Mouse (Mus musculus): ENCODE data around the gene Eapp. TPM values are rescaled to one million over a fixed set of nuclear protein-coding genes. Genes with fewer than 3 reads are reported as not detected.

Gene Eapp
- total and polyA plus RNA-seq, 2 experiments from 2014 or later: 24.3 to 104 TPM

DNA sequence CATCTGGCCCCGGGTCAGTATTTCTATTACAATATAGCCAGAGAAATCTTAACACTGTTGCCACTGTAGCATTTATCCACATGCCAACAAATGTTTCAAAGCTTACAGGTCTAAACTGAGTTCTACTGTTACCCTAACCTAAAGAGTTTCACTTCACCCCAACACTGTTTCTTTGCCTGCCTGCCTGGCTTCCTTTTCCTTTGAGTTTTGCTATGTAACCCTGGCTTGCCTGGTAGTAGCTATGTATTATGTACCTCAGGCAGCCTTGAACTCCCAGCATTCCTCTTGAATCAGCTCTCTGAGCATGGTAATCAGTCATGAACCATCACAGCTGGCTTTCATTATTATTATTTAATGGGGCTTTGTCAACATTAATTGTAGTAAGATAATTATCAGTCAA lies 41.0 kb downstream of the Eapp start:
- ATAC-seq (ENCODE audit: low FRiP score) (no peak), DNase-seq (ENCODE audit: low spot score) (no peak)
- no peak for TF ChIP-seq CTCF (IDR thresholded peaks at IDR 0.05)
- Histone ChIP-seq H3K36me3 (ENCODE audit: insufficient read depth, low read length) (no peaks in the 10 kb centered on the region), H3K27me3 (ENCODE audit: insufficient read depth, low read length) (no peaks in the 10 kb centered on the region), H3K4me2 (ENCODE audit: low read depth, low read length, poor library complexity, severe bottlenecking) (peak overlapping the region; percentile 73), H3K4me3 (ENCODE audit: low read depth, low read length) (peak overlapping the region; percentile 60), H3K4me1 (ENCODE audit: insufficient read depth, low read length) (peaks cover 6% of the 10 kb centered on the region; the same call in 1 of the 2 replicates), H3K9me3 (ENCODE audit: low read length) (no peaks in the 10 kb centered on the region), H3K27ac (ENCODE audit: low read depth, low read length) (no peak overlapping the region), H3K9ac (replicated peaks; ENCODE audit: low read length, poor library complexity, severe bottlenecking) (no peak overlapping the region)
- whole genome bisulfite sequencing: 80% methylated on average over 1 of the region's 1 CpGs

DNA sequence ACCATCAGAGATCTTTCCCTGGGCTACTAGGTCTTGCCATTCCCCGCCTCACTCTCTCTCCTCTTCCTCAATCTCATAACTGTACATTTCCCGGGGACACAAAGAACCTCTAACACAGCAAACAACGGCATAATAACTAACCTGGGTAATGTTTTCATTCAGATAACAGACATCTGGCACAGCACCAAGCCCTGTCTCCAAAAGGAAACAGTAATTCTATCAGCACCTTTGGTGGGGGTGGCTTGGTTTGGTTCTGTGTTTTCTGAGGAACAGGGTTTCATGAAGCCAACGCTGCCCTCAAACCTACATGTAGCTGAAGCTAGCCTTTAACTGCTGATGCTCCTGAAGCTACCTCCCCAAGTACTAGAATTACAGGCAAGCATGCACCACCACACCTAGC lies 41.6 kb downstream of the Eapp start:
- no peak for TF ChIP-seq CTCF (IDR thresholded peaks at IDR 0.05)
- Histone ChIP-seq H3K36me3 (ENCODE audit: insufficient read depth, low read length) (no peaks in the 10 kb centered on the region), H3K9me3 (ENCODE audit: low read length) (no peaks in the 10 kb centered on the region), H3K4me1 (ENCODE audit: insufficient read depth, low read length) (peaks cover 6% of the 10 kb centered on the region; the same call in 1 of the 2 replicates), H3K4me3 (ENCODE audit: low read depth, low read length) (no peak overlapping the region), H3K9ac (replicated peaks; ENCODE audit: low read length, poor library complexity, severe bottlenecking) (no peak overlapping the region), H3K4me2 (ENCODE audit: low read depth, low read length, poor library complexity, severe bottlenecking) (no peak overlapping the region; the same call in 1 of the 2 replicates), H3K27me3 (ENCODE audit: insufficient read depth, low read length) (no peaks in the 10 kb centered on the region), H3K27ac (ENCODE audit: low read depth, low read length) (no peak overlapping the region)
- ATAC-seq (ENCODE audit: low FRiP score) (no peak), DNase-seq (ENCODE audit: low spot score) (no peak)
- WGBS: 87% methylated on average over 4 of the region's 4 CpGs

DNA sequence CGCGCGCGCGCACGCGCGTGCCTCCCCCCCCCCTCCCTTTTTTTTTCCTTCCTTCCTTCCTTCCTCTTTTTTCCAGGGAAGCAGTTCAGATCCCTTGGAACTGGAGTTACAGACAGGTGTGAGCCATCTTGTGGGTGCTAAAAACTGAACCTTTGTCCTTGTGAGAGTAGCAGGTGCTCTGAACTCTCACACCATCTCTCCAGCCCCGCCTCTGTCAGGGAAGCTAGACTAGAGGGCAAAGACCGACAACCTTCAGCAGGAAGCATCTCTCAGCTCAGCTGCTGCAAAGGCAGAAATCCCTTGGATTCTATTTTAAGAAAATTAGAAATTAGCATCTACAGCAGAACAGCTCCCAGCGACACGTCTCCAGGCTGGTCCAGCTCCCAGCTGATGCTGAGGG lies 43.4 kb downstream of the Eapp start:
- TF ChIP-seq CTCF (IDR thresholded peaks at IDR 0.05): no peak
- Histone ChIP-seq H3K4me2 (ENCODE audit: low read depth, low read length, poor library complexity, severe bottlenecking) (no peak overlapping the region), H3K4me3 (ENCODE audit: low read depth, low read length) (no peak overlapping the region), H3K27ac (ENCODE audit: low read depth, low read length) (no peak overlapping the region), H3K27me3 (ENCODE audit: insufficient read depth, low read length) (no peaks in the 10 kb centered on the region), H3K9me3 (ENCODE audit: low read length) (no peaks in the 10 kb centered on the region), H3K36me3 (ENCODE audit: insufficient read depth, low read length) (no peaks in the 10 kb centered on the region), H3K4me1 (ENCODE audit: insufficient read depth, low read length) (peaks cover 6% of the 10 kb centered on the region; the same call in 1 of the 2 replicates), H3K9ac (replicated peaks; ENCODE audit: low read length, poor library complexity, severe bottlenecking) (no peak overlapping the region; the same call in 1 of the 2 replicates)
- no peak for ATAC-seq (ENCODE audit: low FRiP score)
- no peak for DNase-seq (ENCODE audit: low spot score)
- 86% methylated on average over 12 of the region's 12 CpGs for WGBS

DNA sequence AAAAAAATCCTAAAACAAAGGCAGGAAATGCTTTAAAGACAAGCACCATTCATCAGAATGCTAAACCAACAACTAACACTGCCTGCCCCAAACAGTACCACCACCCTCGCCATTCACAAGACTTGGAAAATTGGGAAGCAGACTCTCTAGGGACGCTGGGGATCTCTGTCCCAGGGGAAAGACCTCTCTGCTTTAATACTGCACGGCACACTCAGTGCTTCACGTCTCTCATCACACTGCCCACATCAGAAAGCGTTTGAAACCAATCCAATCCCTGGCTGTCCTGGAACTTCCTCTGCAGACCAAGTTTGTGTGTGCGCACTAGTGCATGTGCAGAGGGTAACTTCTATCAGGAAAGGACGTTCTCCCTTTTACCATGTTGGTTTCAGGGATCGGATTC lies 43.9 kb downstream of the Eapp start:
- Histone ChIP-seq H3K4me2 (ENCODE audit: low read depth, low read length, poor library complexity, severe bottlenecking) (no peak overlapping the region), H3K27ac (ENCODE audit: low read depth, low read length) (no peak overlapping the region), H3K4me1 (ENCODE audit: insufficient read depth, low read length) (peaks cover 6% of the 10 kb centered on the region; the same call in 1 of the 2 replicates), H3K36me3 (ENCODE audit: insufficient read depth, low read length) (no peaks in the 10 kb centered on the region), H3K4me3 (ENCODE audit: low read depth, low read length) (no peak overlapping the region), H3K27me3 (ENCODE audit: insufficient read depth, low read length) (no peaks in the 10 kb centered on the region), H3K9me3 (ENCODE audit: low read length) (no peaks in the 10 kb centered on the region), H3K9ac (replicated peaks; ENCODE audit: low read length, poor library complexity, severe bottlenecking) (no peak overlapping the region; the same call in 1 of the 2 replicates)
- TF ChIP-seq CTCF (IDR thresholded peaks at IDR 0.05): no peak
- ATAC-seq (ENCODE audit: low FRiP score): no peak
- WGBS: 76% methylated on average over 8 of the region's 8 CpGs
- DNase-seq (ENCODE audit: low spot score): peak; percentile 5

DNA sequence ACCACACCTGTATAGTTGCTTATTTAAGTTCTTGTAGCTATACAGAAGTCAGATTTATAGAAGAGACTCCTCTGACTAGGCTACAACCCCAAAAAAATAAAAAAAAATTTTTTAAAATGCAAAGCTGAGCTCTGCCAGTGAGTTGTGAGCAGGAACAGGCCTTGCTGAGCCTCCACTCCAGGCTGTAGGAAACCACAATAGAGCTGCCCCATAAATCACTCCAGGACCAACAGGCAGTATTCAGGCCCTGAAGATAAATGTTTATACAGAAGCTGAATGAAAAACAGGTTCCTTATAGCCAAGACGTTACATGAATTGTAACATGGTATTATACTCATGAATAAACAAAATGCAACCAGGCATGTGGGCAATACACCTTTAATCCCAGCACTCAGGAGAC lies 44.5 kb downstream of the Eapp start:
- Histone ChIP-seq H3K4me2 (ENCODE audit: low read depth, low read length, poor library complexity, severe bottlenecking) (no peak overlapping the region), H3K4me3 (ENCODE audit: low read depth, low read length) (no peak overlapping the region), H3K4me1 (ENCODE audit: insufficient read depth, low read length) (peaks cover 6% of the 10 kb centered on the region; the same call in 1 of the 2 replicates), H3K9ac (replicated peaks; ENCODE audit: low read length, poor library complexity, severe bottlenecking) (no peak overlapping the region), H3K27ac (ENCODE audit: low read depth, low read length) (no peak overlapping the region), H3K27me3 (ENCODE audit: insufficient read depth, low read length) (no peaks in the 10 kb centered on the region), H3K36me3 (ENCODE audit: insufficient read depth, low read length) (no peaks in the 10 kb centered on the region), H3K9me3 (ENCODE audit: low read length) (no peaks in the 10 kb centered on the region)
- no peak for ATAC-seq (ENCODE audit: low FRiP score)
- TF ChIP-seq CTCF (IDR thresholded peaks at IDR 0.05): no peak
- no peak for DNase-seq (ENCODE audit: low spot score)
- 51% methylated on average over 1 of the region's 1 CpGs for WGBS

DNA sequence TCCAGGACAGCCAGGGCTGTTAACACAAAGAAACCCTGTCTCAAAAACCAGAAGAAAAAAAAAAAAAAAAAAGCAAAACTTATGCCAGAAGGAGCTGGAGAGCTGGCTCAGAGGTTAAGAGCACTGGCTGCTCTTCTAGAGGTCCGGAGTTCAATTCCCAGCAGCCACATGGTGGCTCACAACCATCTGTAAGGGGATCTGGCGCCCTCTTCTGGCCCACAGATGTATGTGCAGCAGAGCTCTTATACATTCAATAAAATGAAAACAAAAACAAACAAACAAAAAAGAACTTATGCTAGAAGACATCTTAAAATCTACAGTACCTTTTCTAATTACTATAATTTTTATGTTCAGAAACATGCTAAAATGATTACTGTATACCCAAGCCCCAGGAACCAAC lies 50.8 kb downstream of the Eapp start:
- Histone ChIP-seq H3K4me2 (ENCODE audit: low read depth, low read length, poor library complexity, severe bottlenecking) (no peak overlapping the region), H3K36me3 (ENCODE audit: insufficient read depth, low read length) (no peaks in the 10 kb centered on the region), H3K9me3 (ENCODE audit: low read length) (no peaks in the 10 kb centered on the region), H3K4me1 (ENCODE audit: insufficient read depth, low read length) (no peaks in the 10 kb centered on the region), H3K9ac (replicated peaks; ENCODE audit: low read length, poor library complexity, severe bottlenecking) (no peak overlapping the region), H3K4me3 (ENCODE audit: low read depth, low read length) (no peak overlapping the region), H3K27ac (ENCODE audit: low read depth, low read length) (no peak overlapping the region), H3K27me3 (ENCODE audit: insufficient read depth, low read length) (no peaks in the 10 kb centered on the region)
- WGBS: 76% methylated on average over 2 of the region's 2 CpGs
- DNase-seq (ENCODE audit: low spot score) (no peak), ATAC-seq (ENCODE audit: low FRiP score) (no peak)
- peak; percentile 35 for TF ChIP-seq CTCF (IDR thresholded peaks at IDR 0.05)

Data from midbrain, postnatal 0 days (tissue).